Mouse (Mus musculus): ENCODE data around the gene Epha10.
"Not testable (repeated sequence)": the region's sequence is repeated elsewhere in the genome, so short reads cannot be mapped to it uniquely, and the experiment has no call there.

Gene Epha10

GRCm38 (mm10) chr4:124894508-124895428 is 14.1 kb downstream of the Epha10 start:
- no peak for DNase-seq (ENCODE audit: low spot score)

DNA sequence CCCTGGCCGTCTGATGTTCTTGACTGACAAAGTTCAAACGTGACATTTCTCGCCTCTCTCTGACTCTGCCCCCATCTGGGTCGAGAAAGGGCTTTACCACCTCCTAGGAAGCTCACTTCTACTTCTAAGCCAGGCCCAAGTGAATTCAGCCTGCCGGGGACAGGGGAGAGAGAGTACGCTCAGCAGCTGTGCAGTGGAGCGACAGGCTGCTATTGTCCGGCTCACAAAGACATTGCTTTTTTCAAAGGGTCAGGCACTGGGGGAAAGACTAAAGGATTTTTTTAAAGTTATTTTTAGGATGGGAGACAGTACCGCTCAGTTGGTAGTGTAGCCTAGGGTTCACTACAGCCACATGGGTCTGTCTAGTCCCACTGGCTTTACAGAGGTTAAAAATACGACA is 17.7 kb downstream of the Epha10 start:
- DNase-seq (ENCODE audit: low spot score), result no peak

GRCm38 (mm10) chr4:124899906-124900305 is 19.2 kb downstream of the Epha10 start:
- DNase-seq (ENCODE audit: low spot score), result no peak

DNA sequence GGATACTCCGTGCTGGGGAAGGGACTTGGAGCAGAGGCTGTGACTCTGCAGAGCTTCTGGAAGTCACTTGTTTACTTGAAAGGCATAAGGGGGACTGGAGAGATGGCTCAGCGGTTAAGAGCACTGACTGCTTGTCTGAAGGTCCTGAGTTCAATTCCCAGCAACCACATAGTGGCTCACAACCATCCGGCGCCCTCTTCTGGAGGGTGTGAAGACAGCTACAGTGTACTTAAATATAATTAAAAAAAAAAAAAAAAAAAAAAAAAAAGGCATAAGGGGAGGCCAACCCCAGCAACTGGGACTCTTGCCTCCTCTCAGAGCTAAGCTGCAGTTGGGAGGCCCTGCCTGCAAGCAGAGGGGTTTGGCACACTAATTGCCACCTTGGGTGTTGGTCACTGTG is 24.7 kb downstream of the Epha10 start:
- DNase-seq (ENCODE audit: low spot score), result no peak

- DNase-seq (ENCODE audit: low spot score), result no peak
These were observed 25.5 kb downstream of the Epha10 start for GRCm38 (mm10) chr4:124905971-124906822.

- no peak for DNase-seq (ENCODE audit: low spot score)
These were observed 47.4 kb downstream of the Epha10 start for GRCm38 (mm10) chr4:124928102-124928501.

DNA sequence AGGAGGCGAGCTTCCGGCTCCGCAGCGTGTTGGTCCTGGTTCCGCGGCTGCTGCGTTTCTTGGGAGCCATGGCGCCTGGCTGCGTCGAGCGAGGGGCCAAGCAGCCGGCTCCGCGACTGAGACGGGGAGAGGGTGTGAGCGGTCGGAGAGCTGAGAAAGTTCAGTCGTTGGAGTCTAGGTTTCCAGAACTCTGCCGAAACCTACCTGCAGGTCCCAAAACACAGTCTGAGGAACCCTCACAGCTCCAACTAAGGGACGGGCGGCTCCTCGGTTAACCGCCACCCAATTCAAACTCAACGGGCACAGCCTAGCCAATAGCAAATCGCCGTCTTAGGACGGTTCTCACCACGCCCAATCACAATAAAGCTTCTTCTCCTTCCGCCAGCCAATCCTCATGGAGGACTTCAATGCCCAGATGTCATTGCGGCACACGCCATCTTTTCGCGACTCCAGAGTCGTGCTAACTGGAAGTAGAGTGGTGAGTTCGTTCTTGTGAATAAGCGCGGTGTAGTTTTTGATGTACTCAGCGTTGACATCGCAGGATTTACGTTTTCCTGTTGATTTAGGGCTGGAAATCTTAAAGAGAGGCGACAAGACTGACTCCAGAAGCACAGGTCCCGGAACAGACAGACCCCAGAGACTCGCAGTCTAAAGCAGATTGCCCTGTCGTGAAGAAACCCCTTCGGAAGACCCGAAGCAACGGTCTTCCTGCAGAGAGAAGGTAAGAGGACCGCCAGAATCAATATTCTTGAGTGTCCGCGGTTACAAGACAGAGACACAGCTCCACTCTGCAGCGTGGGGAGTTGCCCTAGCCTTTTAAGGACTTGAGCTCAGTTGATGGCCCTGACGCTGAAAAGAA is 56.1 kb downstream of the Epha10 start, which contains the start of gene 9930104L06Rik:
TSS of gene 9930104L06Rik (plus strand) at position 436 of the 859 bp plus-strand sequence.
- peak; percentile 83 for DNase-seq (ENCODE audit: low spot score)

DNA sequence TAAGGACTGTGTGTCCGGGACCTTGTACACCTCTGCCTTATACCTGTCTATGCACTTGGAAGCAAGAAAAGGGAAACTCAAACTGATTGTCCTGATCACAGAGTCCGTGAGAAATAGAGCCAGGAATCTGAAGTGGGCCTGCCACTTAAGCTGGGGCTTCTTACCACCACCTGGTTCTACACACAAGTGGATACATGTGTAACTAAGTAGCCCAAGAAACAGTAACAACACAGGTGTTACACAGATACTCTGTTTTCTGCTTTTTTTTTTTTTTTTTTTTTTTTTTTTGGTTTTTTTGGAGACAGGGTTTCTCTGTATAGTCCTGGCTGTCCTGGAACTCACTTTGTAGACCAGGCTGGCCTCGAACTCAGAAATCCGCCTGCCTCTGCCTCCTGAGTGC is 58.5 kb downstream of the Epha10 start, which contains the start of gene Cdca8:
TSS of gene Cdca8 (minus strand) at position 101 of the 400 bp plus-strand sequence.
- not testable (repeated sequence) for DNase-seq (ENCODE audit: low spot score)

DNA sequence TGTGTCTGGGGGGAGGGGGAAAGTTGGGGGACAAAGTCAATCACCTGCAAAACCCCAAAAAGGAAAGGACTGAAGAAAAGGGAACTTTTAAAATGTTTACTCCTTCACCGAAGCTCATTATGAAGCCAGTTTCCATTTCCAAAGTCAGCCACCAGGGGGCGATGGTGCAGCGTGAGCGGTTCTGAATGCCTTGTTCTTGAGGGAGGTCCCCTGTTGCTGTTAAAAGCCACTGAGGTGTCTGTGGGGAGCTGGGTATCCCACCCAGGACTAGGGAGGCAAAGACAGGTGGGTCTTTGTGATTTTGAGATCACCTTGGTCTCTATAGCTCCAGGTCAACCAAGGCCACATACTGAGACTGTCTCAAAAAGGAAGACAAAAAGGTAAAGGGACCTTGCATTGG is 62.3 kb downstream of the Epha10 start:
- DNase-seq (ENCODE audit: low spot score), result peak; percentile 81

DNA sequence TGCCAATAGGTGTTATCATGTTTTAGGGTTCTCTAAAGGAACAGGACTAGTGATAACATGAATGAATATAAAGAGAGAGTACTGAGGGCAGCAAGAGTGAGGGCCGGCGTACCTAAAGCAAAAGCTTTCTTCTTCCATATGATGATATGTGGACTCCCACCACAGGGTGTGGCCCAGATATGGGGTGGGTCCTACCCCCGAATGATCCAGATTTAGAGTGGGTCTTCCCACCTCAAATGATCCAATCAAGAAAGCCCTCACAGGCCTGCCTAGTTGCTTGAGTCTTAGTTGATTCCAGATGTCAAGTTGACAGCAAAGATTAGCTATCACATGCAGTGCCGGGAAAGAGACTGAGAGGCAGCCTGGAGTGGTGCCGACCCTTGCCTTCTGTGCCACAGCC is 63.1 kb downstream of the Epha10 start:
- no peak for DNase-seq (ENCODE audit: low spot score)

DNA sequence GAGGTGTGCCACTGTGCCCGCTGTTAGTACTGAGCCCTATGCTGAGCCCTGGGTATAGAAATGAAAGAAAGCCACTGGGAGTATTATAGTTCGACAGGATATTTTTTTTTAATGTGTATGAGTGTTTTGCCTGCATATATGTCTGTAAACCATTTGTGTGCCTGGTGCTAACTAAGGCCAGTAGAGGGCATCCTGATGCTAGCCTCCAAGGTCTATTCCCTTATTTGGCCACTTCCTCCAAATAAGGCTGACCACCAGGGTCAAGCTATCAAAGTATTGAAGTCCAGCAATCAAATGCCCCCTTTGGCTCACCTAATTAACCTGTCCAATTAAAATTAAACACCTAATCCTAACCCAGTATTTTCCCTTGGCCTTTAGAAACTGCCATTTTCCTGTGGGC is 64.3 kb downstream of the Epha10 start:
- no peak for DNase-seq (ENCODE audit: low spot score)

DNA sequence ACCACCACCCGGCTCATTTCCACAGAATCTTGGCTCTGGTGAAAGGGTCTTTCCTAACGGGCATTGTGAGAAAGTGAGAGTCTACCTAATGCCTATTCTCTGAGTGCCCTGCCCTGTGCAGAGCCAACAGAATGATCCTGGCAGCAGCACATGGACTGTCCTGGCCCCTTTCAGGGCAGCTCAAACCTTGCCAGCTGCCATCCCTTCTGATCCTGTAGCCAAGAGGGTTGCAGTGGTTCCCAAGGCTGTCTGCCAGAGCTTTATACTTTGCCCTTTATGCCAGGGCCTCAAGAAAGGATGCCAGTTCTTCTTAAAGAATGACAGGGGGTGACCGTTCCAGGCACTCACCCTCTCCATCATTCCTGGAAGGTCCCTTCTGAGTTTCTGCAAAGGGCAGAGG is 68.8 kb downstream of the Epha10 start:
- DNase-seq (ENCODE audit: low spot score), result no peak

- no peak for DNase-seq (ENCODE audit: low spot score)
These were observed 69.7 kb downstream of the Epha10 start for GRCm38 (mm10) chr4:124950181-124951035.

GRCm38 (mm10) chr4:124951036-124951433 is 70.3 kb downstream of the Epha10 start:
- DNase-seq (ENCODE audit: low spot score), result no peak

GRCm38 (mm10) chr4:124953546-124953945 is 72.8 kb downstream of the Epha10 start:
- DNase-seq (ENCODE audit: low spot score), result no peak

DNA sequence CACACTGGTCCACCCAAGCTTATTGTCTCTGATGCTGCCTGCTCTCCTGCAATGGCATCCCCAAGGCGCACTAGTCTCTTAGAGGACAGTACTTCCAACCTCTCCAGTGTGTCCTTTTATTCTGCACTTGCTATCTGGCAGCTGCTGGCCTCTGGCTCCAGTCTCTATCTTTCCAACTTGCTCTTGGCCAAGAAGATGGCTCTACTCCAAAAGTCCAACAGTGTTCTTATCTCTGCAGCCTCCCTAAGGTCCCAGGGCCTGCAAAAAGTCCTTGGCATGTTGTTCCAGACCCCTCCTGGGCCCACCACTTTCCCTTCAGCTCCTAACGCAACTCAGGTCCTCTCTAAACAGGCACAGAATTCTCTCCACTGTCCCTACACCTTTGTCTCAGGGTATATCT is 76.6 kb downstream of the Epha10 start:
- no peak for DNase-seq (ENCODE audit: low spot score)

DNA sequence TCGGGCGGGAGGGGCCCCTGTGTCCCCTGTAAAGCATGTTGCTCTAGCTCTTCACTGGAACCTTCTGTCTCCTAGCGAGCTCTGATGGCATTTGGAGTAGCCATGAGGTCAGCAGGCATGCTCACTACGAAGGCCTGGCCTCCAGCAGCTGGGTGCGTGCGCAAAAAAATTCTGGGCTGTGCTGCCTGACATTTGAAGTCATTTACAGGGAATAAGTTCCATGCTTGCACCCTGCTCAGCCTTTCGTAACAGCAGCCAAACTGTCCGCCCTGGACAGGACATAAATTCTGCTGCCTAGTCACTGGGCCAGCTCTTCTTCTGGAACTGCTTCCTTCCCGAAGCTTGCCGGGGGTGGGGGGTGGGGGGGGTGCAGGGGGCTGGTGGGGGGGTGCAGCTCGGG is 78.4 kb downstream of the Epha10 start:
- DNase-seq (ENCODE audit: low spot score), result no peak

- no peak for DNase-seq (ENCODE audit: low spot score)
These were observed 80.2 kb downstream of the Epha10 start for GRCm38 (mm10) chr4:124960940-124961339.

GRCm38 (mm10) chr4:124962576-124962975 is 81.9 kb downstream of the Epha10 start:
- DNase-seq (ENCODE audit: low spot score), result no peak

DNA sequence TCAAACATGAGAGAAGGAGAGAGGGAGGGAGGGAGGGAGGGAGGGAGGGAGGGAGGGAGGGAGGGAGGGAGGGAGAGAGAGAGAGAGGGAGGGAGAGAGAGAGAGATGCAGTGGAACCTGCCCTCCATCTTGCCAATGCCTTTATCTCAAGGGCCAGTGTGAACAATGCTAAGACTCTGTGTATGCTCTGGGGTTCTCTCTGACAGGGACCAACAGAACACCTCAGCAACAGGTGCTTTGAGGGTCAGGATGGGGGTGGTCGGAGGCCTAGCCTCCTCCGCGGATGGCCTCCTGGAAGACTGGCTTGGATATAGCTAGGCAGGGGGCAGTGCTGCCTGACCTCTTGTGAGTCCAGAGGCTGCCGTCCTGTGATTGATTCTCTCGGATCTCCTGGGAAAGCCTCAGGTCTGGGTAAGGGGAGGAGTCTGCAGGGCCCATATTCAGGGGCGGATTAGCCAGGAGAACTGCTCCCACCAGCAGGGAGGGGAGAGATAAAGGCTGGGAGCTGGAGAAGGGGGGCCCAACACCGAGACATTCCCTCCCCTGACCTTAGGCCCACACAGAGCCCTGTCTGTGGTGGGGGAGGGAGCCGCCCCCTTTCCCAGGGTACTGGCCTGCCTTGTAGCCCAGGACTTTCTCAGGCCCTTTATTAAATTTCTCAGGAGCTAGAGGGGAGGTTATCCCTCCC is 84.4 kb downstream of the Epha10 start:
- no peak for DNase-seq (ENCODE audit: low spot score)
